In the genomic region with DNA sequence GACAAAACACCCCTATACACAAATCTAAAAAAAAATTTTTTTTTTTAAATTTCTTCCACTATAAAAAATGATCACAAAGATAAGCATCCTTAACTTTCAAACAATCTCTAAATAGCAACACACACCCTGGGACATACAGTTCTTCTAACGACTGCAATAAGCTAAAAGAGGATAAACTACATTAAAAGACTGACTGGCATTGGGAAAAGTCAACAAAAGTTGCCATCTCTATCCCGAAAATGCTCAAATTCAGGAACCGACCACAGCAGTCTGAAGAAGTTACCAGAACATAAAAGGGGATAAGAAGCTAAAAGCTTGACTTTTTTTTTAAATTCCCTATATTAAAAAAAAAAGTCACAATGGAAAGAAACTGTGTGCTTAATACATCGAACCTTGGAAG, we compare ENCODE assay signal across 7 mouse cellular contexts. TPM values are rescaled to one million over a fixed set of nuclear protein-coding genes. Genes with fewer than 3 reads are reported as not detected.
DNase-seq lines count a peak whose midpoint lies in the region; ATAC-seq and TF ChIP-seq lines count a peak whose summit lies in the region.

No protein-coding gene starts in this region.

- 12% methylated on average over 4 of the region's 4 CpGs for WGBS in forebrain, embryonic 14.5 days
- WGBS in liver, embryonic 11.5 days, result 20% methylated on average over 4 of the region's 4 CpGs
- WGBS in stomach, postnatal 0 days, result 8% methylated on average over 4 of the region's 4 CpGs

- H3K4me1 ChIP-seq in megakaryocyte, embryonic 14.5 days, result peaks cover 42% of the 10 kb centered on the region
- peaks cover 12% of the 10 kb centered on the region for H3K4me1 ChIP-seq in forebrain, embryonic 14.5 days (ENCODE audit: control insufficient read depth, insufficient read depth, low read length)
- peaks cover 15% of the 10 kb centered on the region for H3K4me1 ChIP-seq in liver, embryonic 11.5 days (replicated peaks; ENCODE audit: control insufficient read depth, insufficient read depth, low read length)
- H3K4me1 ChIP-seq in stomach, postnatal 0 days (replicated peaks; ENCODE audit: control insufficient read depth, insufficient read depth), result peaks cover 3% of the 10 kb centered on the region; the same call in 1 of the 2 replicates

- no peak for ATAC-seq in megakaryocyte, adult 5-6 weeks (ENCODE audit: poor library complexity, severe bottlenecking)
- no peak for ATAC-seq in forebrain, embryonic 14.5 days
- no peak for ATAC-seq in liver, embryonic 11.5 days (replicated peaks; ENCODE audit: low FRiP score)
- no peak for ATAC-seq in stomach, postnatal 0 days (ENCODE audit: low FRiP score, low TSS enrichment)

- no peaks in the 10 kb centered on the region for H3K27me3 ChIP-seq in megakaryocyte, embryonic 14.5 days (replicated peaks)
- H3K27me3 ChIP-seq in forebrain, embryonic 14.5 days (replicated peaks; ENCODE audit: control insufficient read depth, insufficient read depth, low read length), result no peaks in the 10 kb centered on the region
- H3K27me3 ChIP-seq in liver, embryonic 11.5 days (replicated peaks; ENCODE audit: control insufficient read depth, insufficient read depth, low read length), result no peaks in the 10 kb centered on the region
- no peaks in the 10 kb centered on the region for H3K27me3 ChIP-seq in stomach, postnatal 0 days (ENCODE audit: control insufficient read depth, insufficient read depth, low read length)

- peak overlapping the region; percentile 94 for H3K4me3 ChIP-seq in megakaryocyte, embryonic 14.5 days (replicated peaks)
- H3K4me3 ChIP-seq in forebrain, embryonic 14.5 days (ENCODE audit: low read depth, low read length), result peak overlapping the region; percentile 90
- peak overlapping the region; percentile 96 for H3K4me3 ChIP-seq in liver, embryonic 11.5 days (ENCODE audit: low read depth, low read length)
- H3K4me3 ChIP-seq in stomach, postnatal 0 days (ENCODE audit: low read depth, low read length), result peak overlapping the region; percentile 92

- H3K9ac ChIP-seq in forebrain, embryonic 14.5 days (ENCODE audit: low read length), result peak overlapping the region; percentile 91
- H3K9ac ChIP-seq in liver, embryonic 11.5 days (ENCODE audit: low read depth, low read length), result no peak overlapping the region; the same call in 1 of the 2 replicates
- H3K9ac ChIP-seq in stomach, postnatal 0 days (ENCODE audit: low read length), result peak overlapping the region; percentile 97

- peak overlapping the region; percentile 65 for H3K4me2 ChIP-seq in forebrain, embryonic 14.5 days (ENCODE audit: low read length)
- peak overlapping the region; percentile 87 for H3K4me2 ChIP-seq in liver, embryonic 11.5 days
- H3K4me2 ChIP-seq in stomach, postnatal 0 days (replicated peaks; ENCODE audit: low read depth), result peak overlapping the region; percentile 72

- no peak for TF ChIP-seq CTCF in stomach, postnatal 0 days (IDR thresholded peaks at IDR 0.05; ENCODE audit: low read depth)

- no peaks in the 10 kb centered on the region for H3K9me3 ChIP-seq in megakaryocyte, embryonic 14.5 days
- no peaks in the 10 kb centered on the region for H3K9me3 ChIP-seq in forebrain, embryonic 14.5 days (replicated peaks; ENCODE audit: control insufficient read depth, low read length)
- no peaks in the 10 kb centered on the region for H3K9me3 ChIP-seq in liver, embryonic 11.5 days (ENCODE audit: control insufficient read depth, low read length)
- H3K9me3 ChIP-seq in stomach, postnatal 0 days (ENCODE audit: control insufficient read depth, low read length), result no peaks in the 10 kb centered on the region

- DNase-seq in forebrain, embryonic 14.5 days (ENCODE audit: low spot score), result peak; percentile 3
- DNase-seq in liver, embryonic 11.5 days (ENCODE audit: low spot score), result no peak
- no peak for DNase-seq in stomach, postnatal 0 days (ENCODE audit: low spot score)
- no peak for DNase-seq in thymus, postnatal 36 days
- no peak for DNase-seq in right cerebral cortex, postnatal 25 days

- no peak for TF ChIP-seq EP300 in stomach, postnatal 0 days (optimal IDR thresholded peaks at IDR 0.05)

- H3K36me3 ChIP-seq in megakaryocyte, embryonic 14.5 days (replicated peaks; ENCODE audit: low read length), result peaks cover 10% of the 10 kb centered on the region
- no peaks in the 10 kb centered on the region for H3K36me3 ChIP-seq in forebrain, embryonic 14.5 days (ENCODE audit: control insufficient read depth, insufficient read depth, low read length)
- no peaks in the 10 kb centered on the region for H3K36me3 ChIP-seq in liver, embryonic 11.5 days (ENCODE audit: control insufficient read depth, insufficient read depth, low read length)
- no peaks in the 10 kb centered on the region for H3K36me3 ChIP-seq in stomach, postnatal 0 days (ENCODE audit: control insufficient read depth, insufficient read depth, low read length)

- H3K27ac ChIP-seq in forebrain, embryonic 14.5 days (ENCODE audit: low read depth, low read length), result no peak overlapping the region
- no peak overlapping the region for H3K27ac ChIP-seq in liver, embryonic 11.5 days (ENCODE audit: low read depth, low read length)
- H3K27ac ChIP-seq in stomach, postnatal 0 days (replicated peaks), result peak overlapping the region; percentile 98; the same call in 1 of the 2 replicates

RNA-seq across cellular contexts. Expression of gene Kpna4, which starts 1.5 kb away (rescaled TPM):
- polyA plus RNA-seq in megakaryocyte, embryonic 14.5 days (2012; ENCODE audit: insufficient read depth, low replicate concordance), result 4.2 and 5.1 TPM in 2 replicates
- total RNA-seq in megakaryocyte, adult 5-6 weeks (2015), result 65.3 and 67.4 TPM in 2 replicates
- total RNA-seq in megakaryocyte, adult 5-6 weeks (2017), result 49.2 and 50.2 TPM in 2 replicates
- 39.8 and 42.3 TPM in 2 replicates for polyA plus RNA-seq in forebrain, embryonic 14.5 days (2014; fragmentation: Nextera tagmentation; extraction: Ambion mirVana)
- 26.2 and 33.0 TPM in 2 replicates for polyA plus RNA-seq in liver, embryonic 11.5 days (2014; fragmentation: Nextera tagmentation; extraction: Ambion mirVana)
- 20.5 and 21.8 TPM in 2 replicates for polyA plus RNA-seq in stomach, postnatal 0 days (2015; fragmentation: Nextera tagmentation; extraction: Ambion mirVana)
